Mouse (Mus musculus) thymus, adult 18-20 months (tissue): ENCODE measurements at regions not wholly inside any gene's neighbourhood (a gene's known extent, or its start where the extent isn't known, plus 50 kb on each side); places are given as distances from the start of the nearest gene placed in this dataset.

ENCODE experiments used
- DNase-seq, 2 experiments: peaks; one replicate each; pipeline ENCODE4 v3.0.0; 2022; ENCODE audit warnings: mixed read lengths in 2 of 2

DNA sequence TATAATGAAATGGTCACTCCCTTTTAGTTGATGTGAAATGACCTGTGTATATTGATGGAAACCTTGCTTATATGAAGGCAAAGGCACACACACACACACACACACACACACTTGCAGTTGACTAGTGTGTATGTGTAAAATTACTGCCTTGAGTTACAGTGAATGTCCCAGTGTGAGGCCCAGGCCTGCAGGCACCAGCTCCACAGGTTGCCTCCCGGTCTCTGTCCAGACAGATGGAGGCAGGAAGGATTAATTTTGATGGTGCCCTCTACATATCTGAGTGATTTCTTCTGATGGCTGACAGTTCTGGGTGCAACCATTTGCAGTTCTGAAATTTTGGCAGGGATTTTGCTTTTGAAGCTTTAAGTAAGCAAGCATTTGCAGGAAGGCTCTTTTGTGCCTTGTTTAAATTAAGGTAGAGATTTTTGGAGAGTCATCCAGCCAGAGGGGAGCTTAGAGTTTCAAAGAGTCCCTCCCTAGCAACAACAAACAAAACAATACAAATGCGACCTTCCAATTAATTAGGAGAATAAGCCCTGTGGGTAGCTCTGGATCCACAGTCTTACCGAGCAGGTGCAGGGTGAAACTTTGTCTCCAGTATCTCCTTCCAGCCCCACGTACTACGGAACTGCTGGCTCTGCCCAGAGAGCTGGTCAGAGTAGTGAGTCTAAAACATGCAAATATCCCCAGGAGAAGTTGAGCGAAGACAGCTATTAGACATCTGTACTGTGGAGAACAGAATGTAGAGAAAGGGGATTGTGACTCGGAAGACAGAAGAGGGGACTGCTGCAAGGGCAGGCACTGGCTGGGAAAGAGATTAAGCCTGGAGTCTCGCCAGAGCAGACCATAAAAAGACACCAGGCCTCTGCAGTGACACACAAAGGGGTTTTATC, 87.5 kb upstream of the Tut7 start:
- no peak for DNase-seq

GRCm38 (mm10) chr13:59909400-59909799, 86.5 kb upstream of the Tut7 start:
- DNase-seq = no peak

GRCm38 (mm10) chr13:59908786-59909185, 85.8 kb upstream of the Tut7 start:
- DNase-seq = no peak

GRCm38 (mm10) chr13:59905488-59905887, 82.5 kb upstream of the Tut7 start:
- DNase-seq = no peak

GRCm38 (mm10) chr13:59904415-59904814, 81.5 kb upstream of the Tut7 start:
- DNase-seq = no peak

DNA sequence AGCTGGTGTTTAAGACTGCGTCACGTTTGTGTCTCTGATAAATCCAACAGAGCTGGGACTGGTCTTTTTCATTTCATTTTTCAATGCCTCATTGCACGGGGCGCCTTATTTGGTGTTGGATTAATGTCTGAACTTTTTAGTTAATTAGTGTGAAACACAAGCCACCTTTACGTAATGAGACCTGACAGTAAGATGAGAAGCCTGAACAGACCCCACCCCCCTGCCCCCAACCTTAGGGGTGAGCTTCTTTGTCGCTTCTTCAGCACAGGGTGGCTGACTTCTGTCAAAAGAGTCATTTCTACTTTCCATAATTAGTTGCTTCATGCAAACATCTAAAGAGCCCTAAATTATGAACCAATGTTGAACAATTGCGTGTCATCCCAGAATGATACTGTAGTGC, 76.6 kb upstream of the Tut7 start:
- DNase-seq = no peak

DNA sequence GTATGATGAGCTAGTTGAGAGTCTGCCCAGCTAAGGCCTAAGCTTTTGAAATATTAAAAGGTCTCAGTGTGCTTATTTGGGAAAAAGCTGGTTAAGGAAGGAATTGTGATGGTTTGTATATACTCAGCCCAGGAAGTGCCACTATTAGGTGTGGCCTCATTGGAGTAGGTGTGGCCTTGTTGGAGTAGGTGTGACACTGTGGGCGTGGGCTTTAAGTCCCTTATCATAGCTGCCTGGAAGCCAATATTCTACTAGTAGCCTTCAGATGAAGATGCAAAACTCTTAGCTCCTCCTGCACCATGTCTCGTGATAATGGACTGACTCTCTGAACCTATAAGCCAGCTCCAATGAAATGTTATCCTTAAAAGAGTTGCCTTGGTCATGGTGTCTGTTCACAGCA, 72.8 kb upstream of the Tut7 start:
- DNase-seq = no peak

DNA sequence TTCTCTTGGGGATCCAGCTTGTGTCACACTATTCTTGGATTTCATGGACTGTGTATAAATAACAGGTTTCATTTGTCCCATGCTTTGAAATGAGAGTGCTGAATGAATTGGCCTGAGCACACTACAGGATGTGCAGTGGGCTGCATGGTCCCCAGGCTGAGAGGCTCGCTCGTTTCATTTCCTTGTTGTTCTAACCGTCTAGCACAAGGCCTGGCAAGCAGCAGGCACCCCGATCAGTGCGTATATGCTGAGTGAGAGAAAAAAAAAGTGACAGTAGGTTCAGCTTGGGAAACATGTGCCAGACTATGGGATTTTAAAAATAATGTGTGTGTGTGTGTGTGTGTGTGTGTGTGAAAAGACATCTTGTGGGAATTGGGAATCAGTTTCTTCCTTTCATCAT, 71.1 kb upstream of the Tut7 start:
- DNase-seq = no peak

GRCm38 (mm10) chr13:59892961-59893360, 70.0 kb upstream of the Tut7 start:
- no peak for DNase-seq

DNA sequence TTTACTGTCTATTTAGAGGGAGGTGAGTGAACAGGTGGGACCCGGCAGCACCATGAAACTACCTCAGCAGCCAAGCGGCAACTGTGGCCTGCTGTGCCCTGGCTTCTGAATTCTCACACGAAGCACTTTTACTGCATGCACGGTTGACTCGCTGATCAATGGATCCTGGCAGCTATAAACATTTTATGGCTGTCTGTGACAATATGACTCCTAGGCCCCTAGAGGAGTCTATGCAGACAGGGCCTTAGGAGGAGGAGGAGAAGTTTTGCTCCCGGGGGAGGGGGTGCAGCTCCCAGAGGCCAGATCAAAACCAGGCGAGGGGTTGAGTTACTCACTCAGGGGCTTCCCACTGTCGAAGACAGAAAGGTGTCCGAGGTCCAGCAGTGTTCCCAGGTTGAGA, 69.4 kb upstream of the Tut7 start:
- no peak for DNase-seq

DNA sequence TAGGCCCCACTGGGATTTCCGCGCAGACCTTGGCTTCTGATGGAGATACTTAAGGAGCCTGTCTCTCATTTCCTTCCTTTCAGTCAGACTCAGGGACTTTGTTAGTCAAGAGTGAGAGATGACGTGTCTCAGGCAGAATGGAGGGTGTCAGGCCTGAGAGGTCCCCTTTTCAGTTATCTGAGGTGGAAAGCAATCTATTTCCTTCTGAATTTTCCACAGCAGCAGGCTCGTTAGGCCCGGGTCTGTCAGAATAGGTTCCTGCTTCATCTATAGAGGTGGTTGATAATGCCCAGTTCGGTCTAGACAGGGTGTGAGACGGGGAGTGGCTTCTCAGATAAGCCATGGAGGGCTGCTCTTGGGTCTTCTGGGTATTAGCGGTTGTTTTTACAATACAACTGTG, 68.8 kb upstream of the Tut7 start:
- no peak for DNase-seq

GRCm38 (mm10) chr13:59889468-59890117, 66.6 kb upstream of the Tut7 start:
- no peak for DNase-seq

DNA sequence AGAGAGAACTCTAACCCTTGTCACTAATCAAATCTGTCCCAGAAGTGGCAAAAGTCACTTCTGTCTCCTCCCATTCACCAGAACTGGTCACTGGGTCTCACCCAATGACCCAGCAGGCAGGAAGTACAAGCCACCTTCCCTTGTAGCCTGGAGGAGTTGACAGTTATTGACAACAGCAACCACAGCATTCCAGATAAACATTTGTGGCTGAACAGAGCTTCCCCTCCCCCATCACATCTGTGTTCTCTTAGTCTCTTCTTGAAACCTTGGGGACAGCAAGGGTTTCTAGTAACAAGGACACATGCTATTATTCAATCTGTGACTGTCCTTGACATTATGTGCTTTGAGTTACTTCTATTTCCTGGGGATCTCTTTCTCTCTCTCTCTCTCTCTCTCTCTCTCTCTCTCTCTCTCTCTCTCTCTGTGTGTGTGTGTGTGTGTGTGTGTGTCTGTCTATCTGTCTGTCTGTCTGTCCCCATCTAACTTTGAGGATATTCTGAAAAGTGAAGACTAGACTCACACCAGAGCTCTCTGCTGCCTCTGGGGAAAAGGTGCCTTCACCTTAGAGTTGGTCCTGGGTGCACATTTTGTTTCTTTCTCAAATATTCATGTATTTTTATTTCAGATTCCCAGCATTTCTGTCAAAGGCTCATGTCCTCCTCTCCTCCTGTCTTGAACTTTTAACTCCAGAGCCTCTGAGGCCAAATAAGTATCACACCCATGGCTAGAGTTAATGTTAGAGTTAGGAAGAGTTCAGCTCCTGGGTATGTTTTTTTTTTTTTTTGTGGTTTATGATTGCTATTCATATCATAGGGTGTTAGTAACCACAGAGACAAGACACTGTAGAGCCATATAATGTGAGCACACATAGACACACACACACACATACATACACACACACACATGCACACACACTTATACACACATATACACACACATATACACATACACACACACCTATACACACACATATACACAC, 65.4 kb upstream of the Tut7 start:
- DNase-seq = no peak

DNA sequence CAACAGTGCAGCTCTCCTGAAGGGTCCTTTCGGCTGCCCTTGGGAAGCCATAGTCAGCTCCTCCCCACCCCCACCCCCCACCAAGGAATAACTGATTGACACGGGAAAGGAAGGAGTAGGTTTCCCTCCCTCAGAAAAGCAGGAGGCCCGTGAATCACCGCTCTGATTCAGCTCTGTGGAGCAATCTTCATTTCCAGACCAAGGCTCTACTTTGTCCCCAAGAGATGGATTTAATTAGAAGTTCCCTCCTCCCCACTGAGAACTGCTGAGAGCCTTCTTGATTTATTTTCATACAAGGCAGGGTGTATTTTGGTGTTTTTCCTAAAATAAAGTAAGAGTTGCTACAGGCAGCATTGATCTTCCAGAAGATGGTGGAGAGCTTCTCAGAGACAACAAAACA, 64.4 kb upstream of the Tut7 start:
- no peak for DNase-seq

DNA sequence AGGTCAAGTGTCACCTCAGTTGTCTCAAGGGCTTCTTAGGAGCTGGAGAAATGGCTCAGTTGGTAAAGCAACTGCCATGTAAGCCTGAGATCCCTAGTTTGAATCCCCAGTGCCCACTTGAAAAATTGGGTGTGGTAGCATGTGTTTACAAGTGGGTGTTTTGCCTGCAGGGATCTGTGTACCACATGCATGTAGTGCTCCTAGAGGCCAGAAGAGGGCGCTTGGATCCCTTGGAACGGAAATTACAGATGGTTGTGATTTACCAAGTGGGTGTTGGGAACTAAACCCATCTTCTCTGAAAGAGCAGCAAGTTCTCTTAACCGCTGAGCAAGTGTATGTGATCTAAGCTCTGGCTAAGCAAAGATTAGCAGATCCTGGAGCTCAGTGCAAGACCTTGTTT, 63.6 kb upstream of the Tut7 start:
- DNase-seq = no peak

- no peak for DNase-seq
Measured at GRCm38 (mm10) chr13:59881989-59882784, 59.2 kb upstream of the Tut7 start.

GRCm38 (mm10) chr13:59880055-59880454, 57.1 kb upstream of the Tut7 start:
- DNase-seq = no peak

GRCm38 (mm10) chr13:59875637-59876036, 52.7 kb upstream of the Tut7 start:
- DNase-seq = no peak

GRCm38 (mm10) chr13:59874137-59874931, 51.4 kb upstream of the Tut7 start:
- no peak for DNase-seq
